Mouse (Mus musculus): Measurements from ENCODE around the gene Hspb8.

- TF ChIP-seq CTCF (IDR thresholded peaks at IDR 0.05; ENCODE audit: low read depth, low read length) (no peak), POLR2A (IDR thresholded peaks at IDR 0.05; ENCODE audit: insufficient read depth, low read length) (no peak), EP300 (IDR thresholded peaks at IDR 0.05; ENCODE audit: insufficient read depth, low read depth, low read length) (no peak)
These were observed 12.5 kb upstream of the Hspb8 start for GRCm38 (mm10) chr5:116434976-116435850.
